Mouse (Mus musculus) liver, embryonic 15.5 days (tissue): Measurements from ENCODE around the gene Col9a3. TPM values are rescaled to one million over a fixed set of nuclear protein-coding genes. Genes with fewer than 3 reads are reported as not detected.

ENCODE experiments used
- ATAC-seq: fragments of 200-750 bp; cut with Nextera tagmentation; 2 replicates; pipeline ENCODE4 v1.8.0; 2017; ENCODE audit warnings: moderate number of reproducible peaks, mild to moderate bottlenecking, moderate library complexity; ENCODE audit not compliant: insufficient read depth
- H3K27ac ChIP-seq: fragments of 300-500 bp; sonication (generic); replicated peaks from 2 replicates; pipeline ENCODE4 v1.5.1; 2015; ENCODE audit warnings: mild to moderate bottlenecking, inconsistent platforms
- H3K27me3 ChIP-seq: fragments of 300-500 bp; sonication (generic); 2 replicates; pipeline ENCODE4 v1.6.1; 2015; ENCODE audit warnings: mild to moderate bottlenecking, inconsistent platforms
- H3K36me3 ChIP-seq: fragments of 300-500 bp; sonication (generic); replicated peaks from 2 replicates; pipeline ENCODE4 v1.6.1; 2015; ENCODE audit warnings: moderate library complexity, mild to moderate bottlenecking, inconsistent platforms
- H3K4me1 ChIP-seq: fragments of 300-500 bp; sonication (generic); replicated peaks from 2 replicates; pipeline ENCODE4 v1.6.1; 2015; ENCODE audit warnings: inconsistent platforms
- H3K4me2 ChIP-seq: fragments of 300-500 bp; sonication (generic); 2 replicates; pipeline ENCODE4 v1.6.1; 2015; ENCODE audit warnings: moderate library complexity, mild to moderate bottlenecking, inconsistent platforms
- H3K4me3 ChIP-seq: fragments of 300-500 bp; sonication (generic); replicated peaks from 2 replicates; pipeline ENCODE4 v1.5.1; 2015; ENCODE audit warnings: mild to moderate bottlenecking, inconsistent platforms
- H3K9ac ChIP-seq: fragments of 300-500 bp; sonication (generic); 2 replicates; pipeline ENCODE4 v1.6.1; 2015; ENCODE audit warnings: moderate library complexity, mild to moderate bottlenecking, inconsistent platforms
- H3K9me3 ChIP-seq: fragments of 300-500 bp; sonication (generic); replicated peaks from 2 replicates; pipeline ENCODE4 v1.6.1; 2016; ENCODE audit warnings: inconsistent platforms
- WGBS: fragments of 180-500 bp; shearing (Covaris S2); methylation state at CpG from one replicate; pipeline ENCODE4 v1.1.7; 2015; ENCODE audit warnings: mixed read lengths; ENCODE audit not compliant: insufficient replicate concordance; 5-methylcytosine and 5-hydroxymethylcytosine counted together
- polyA plus RNA-seq: library from polyadenylated mRNA; unstranded; fragments of >200 nt; fragmentation: Nextera tagmentation; extraction: Ambion mirVana; gene quantifications from 2 replicates; pipeline ENCODE4 v1.2.1, GENCODE M21; 2015

The Col9a3 gene
- polyA plus RNA-seq: 1.4 and 3.5 TPM in 2 replicates

GRCm38 (mm10) chr2:180597490-180597889 is at the start of gene Col9a3:
Gene Col9a3, plus strand, starts transcription at chr2:180597790.
- Histone ChIP-seq H3K4me1 (no peaks in the 10 kb centered on the region), H3K4me2 (peak within 1 kb of the TSS; percentile 13; the same call in 1 of the 2 replicates), H3K9me3 (no peaks in the 10 kb centered on the region), H3K9ac (no peak within 1 kb of the TSS), H3K27ac (no peak within 1 kb of the TSS), H3K4me3 (no peak within 1 kb of the TSS), H3K27me3 (peaks cover 34% of the 10 kb centered on the region), H3K36me3 (peaks cover 32% of the 10 kb centered on the region)
- 36% methylated on average over 4 of the region's 4 CpGs for WGBS
- no peak for ATAC-seq

DNA sequence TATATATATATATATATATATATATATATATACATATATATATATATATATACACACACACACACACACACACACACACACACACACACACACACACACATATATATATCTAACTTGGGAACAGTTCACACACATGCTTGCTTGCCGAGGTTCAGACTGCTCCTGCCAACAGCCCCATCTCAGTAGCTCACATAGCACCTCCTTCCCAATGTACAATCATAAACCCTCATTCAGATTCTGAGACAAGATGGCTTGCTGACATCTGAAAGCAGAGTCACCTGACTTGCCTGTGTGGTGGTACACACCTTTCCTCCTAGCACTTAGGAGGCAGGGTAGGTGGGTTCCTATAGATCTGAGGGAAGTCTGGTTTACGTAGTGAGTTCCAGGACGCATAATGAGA is 45.2 kb upstream of the Col9a3 start:
- ATAC-seq: no peak
- H3K4me3 ChIP-seq: no peak overlapping the region
- no peak overlapping the region for H3K9ac ChIP-seq
- H3K27ac ChIP-seq: no peak overlapping the region
- H3K27me3 ChIP-seq: no peaks in the 10 kb centered on the region
- no peaks in the 10 kb centered on the region for H3K9me3 ChIP-seq
- 67% methylated on average over 3 of the region's 3 CpGs for WGBS
- H3K4me1 ChIP-seq: no peaks in the 10 kb centered on the region
- H3K36me3 ChIP-seq: no peaks in the 10 kb centered on the region
- no peak overlapping the region for H3K4me2 ChIP-seq

GRCm38 (mm10) chr2:180555219-180555618 is 42.4 kb upstream of the Col9a3 start:
- Histone ChIP-seq H3K27ac (no peak overlapping the region), H3K36me3 (no peaks in the 10 kb centered on the region), H3K9ac (no peak overlapping the region), H3K27me3 (no peaks in the 10 kb centered on the region), H3K9me3 (no peaks in the 10 kb centered on the region), H3K4me3 (no peak overlapping the region), H3K4me2 (no peak overlapping the region), H3K4me1 (no peaks in the 10 kb centered on the region)
- 44% methylated on average over 3 of the region's 3 CpGs for WGBS
- no peak for ATAC-seq

GRCm38 (mm10) chr2:180556470-180556869 is 41.1 kb upstream of the Col9a3 start:
- no peak for ATAC-seq
- H3K4me2 ChIP-seq: no peak overlapping the region
- H3K9ac ChIP-seq: no peak overlapping the region
- no peak overlapping the region for H3K27ac ChIP-seq
- no peaks in the 10 kb centered on the region for H3K36me3 ChIP-seq
- H3K9me3 ChIP-seq: no peaks in the 10 kb centered on the region
- H3K4me1 ChIP-seq: no peaks in the 10 kb centered on the region
- H3K4me3 ChIP-seq: no peak overlapping the region
- H3K27me3 ChIP-seq: no peaks in the 10 kb centered on the region
- 29% methylated on average over 3 of the region's 3 CpGs for WGBS

DNA sequence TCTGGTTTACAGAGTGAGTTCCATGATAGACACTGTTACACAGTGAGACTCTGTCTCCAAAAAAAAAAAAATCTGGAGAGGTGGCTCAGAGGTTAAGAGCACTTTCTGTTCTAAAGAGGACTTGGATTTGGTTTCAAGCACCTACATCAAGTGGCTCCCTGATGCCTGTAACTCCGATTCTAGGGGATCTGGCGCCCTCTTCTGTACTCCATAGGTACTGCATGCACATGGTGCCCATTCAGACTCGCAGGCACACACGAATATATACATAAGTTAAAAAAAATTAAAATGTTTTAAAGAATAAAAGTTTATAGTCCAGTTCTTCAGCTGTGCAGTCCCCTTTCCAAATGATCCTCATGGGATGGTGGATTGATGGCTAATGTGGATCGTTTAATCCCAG is 37.3 kb upstream of the Col9a3 start:
- H3K27me3 ChIP-seq: no peaks in the 10 kb centered on the region
- no peaks in the 10 kb centered on the region for H3K36me3 ChIP-seq
- H3K9ac ChIP-seq: no peak overlapping the region
- no peak overlapping the region for H3K27ac ChIP-seq
- ATAC-seq: no peak
- WGBS: 39% methylated on average over 5 of the region's 5 CpGs
- no peak overlapping the region for H3K4me3 ChIP-seq
- H3K4me1 ChIP-seq: no peaks in the 10 kb centered on the region
- no peak overlapping the region for H3K4me2 ChIP-seq
- no peaks in the 10 kb centered on the region for H3K9me3 ChIP-seq

DNA sequence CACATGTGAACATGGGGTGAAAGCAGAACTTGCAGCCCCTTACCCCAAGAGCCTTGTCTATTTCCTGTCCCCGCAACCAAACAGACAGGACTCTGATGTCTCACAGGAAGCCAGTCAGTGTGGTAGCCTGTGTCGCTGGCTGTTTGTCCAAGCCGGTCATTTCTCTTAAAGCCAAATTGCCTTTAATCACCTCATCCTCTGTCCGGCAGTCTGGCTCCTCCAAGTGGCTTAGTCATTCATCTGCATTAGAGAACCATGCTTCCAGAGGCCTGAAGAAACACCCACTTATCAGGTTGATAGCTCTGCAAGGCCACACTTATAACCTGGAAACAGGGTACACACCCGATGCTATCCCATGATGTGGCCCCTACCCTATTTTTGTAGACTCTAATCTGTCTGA is 35.4 kb upstream of the Col9a3 start:
- H3K36me3 ChIP-seq: no peaks in the 10 kb centered on the region
- no peak overlapping the region for H3K4me3 ChIP-seq
- H3K9ac ChIP-seq: no peak overlapping the region
- WGBS: 35% methylated on average over 5 of the region's 5 CpGs
- ATAC-seq: no peak
- H3K27ac ChIP-seq: no peak overlapping the region
- no peaks in the 10 kb centered on the region for H3K4me1 ChIP-seq
- H3K9me3 ChIP-seq: no peaks in the 10 kb centered on the region
- H3K4me2 ChIP-seq: no peak overlapping the region
- no peaks in the 10 kb centered on the region for H3K27me3 ChIP-seq

- WGBS: 54% methylated on average over 6 of the region's 6 CpGs
- Histone ChIP-seq H3K9ac (no peak overlapping the region), H3K4me3 (no peak overlapping the region), H3K4me1 (no peaks in the 10 kb centered on the region), H3K9me3 (no peaks in the 10 kb centered on the region), H3K36me3 (no peaks in the 10 kb centered on the region), H3K27me3 (no peaks in the 10 kb centered on the region), H3K27ac (no peak overlapping the region), H3K4me2 (no peak overlapping the region)
- ATAC-seq: no peak
These were observed 34.3 kb upstream of the Col9a3 start for GRCm38 (mm10) chr2:180563296-180563695.

DNA sequence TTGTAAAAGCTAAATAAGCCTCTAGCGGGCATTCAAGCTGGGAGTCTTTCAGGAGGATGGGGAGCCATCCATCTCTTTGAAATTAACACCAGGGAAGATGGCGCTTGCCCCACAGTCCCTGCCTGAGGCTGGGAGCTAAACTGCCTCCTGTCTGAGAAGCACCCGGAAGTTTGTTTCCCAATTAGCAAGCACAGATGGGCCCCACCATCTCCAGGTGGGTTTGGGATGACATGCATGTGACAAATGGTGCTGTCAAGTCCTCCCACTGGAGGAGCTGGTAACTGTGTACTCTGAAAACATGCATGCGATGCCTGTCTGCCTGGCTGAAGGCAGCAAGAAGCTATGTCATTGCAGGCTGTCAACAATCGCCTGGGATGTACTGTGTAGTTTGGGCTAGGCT is 33.7 kb upstream of the Col9a3 start:
- no peak for ATAC-seq
- no peak overlapping the region for H3K4me3 ChIP-seq
- H3K27ac ChIP-seq: no peak overlapping the region
- no peak overlapping the region for H3K4me2 ChIP-seq
- no peaks in the 10 kb centered on the region for H3K27me3 ChIP-seq
- H3K4me1 ChIP-seq: no peaks in the 10 kb centered on the region; the same call in 1 of the 2 replicates
- no peaks in the 10 kb centered on the region for H3K9me3 ChIP-seq
- WGBS: 46% methylated on average over 5 of the region's 5 CpGs
- H3K36me3 ChIP-seq: no peaks in the 10 kb centered on the region
- no peak overlapping the region for H3K9ac ChIP-seq

DNA sequence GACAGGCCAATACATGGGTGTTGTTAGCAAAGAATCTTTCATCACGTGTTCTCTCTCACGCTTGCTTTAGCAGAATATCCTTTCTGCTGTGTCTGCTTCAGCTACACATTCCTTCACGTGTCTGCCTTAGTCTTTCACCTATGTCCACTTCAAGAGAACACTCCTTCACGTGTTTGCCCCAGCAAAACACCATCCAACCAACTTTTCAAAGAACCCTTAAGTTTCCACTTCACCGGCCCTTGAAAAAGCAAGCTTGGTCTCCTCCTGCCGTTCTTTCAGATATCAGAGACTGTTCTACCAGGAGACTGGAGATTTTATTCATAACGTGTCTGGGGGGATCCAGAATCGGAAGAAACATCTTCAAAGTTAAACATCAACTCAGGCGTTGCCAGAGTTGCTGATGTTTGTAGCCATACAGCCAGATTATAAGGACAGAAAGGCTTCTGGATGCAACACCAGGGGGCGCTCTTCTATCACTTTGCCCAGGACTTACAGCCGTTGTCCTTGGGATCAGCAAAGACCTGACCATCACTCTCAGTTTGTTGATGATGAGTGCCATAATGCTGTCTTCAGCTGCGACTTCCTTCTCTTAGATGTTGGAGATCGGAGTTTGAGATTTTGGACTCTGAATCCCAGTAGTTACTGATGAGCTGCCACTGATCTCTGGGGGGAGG is 31.2 kb upstream of the Col9a3 start:
- Histone ChIP-seq H3K9me3 (no peaks in the 10 kb centered on the region), H3K27ac (no peak overlapping the region), H3K4me1 (no peaks in the 10 kb centered on the region; the same call in 1 of the 2 replicates), H3K27me3 (no peaks in the 10 kb centered on the region), H3K4me2 (no peak overlapping the region), H3K4me3 (no peak overlapping the region), H3K36me3 (no peaks in the 10 kb centered on the region), H3K9ac (no peak overlapping the region)
- ATAC-seq: no peak
- WGBS: 29% methylated on average over 13 of the region's 13 CpGs

DNA sequence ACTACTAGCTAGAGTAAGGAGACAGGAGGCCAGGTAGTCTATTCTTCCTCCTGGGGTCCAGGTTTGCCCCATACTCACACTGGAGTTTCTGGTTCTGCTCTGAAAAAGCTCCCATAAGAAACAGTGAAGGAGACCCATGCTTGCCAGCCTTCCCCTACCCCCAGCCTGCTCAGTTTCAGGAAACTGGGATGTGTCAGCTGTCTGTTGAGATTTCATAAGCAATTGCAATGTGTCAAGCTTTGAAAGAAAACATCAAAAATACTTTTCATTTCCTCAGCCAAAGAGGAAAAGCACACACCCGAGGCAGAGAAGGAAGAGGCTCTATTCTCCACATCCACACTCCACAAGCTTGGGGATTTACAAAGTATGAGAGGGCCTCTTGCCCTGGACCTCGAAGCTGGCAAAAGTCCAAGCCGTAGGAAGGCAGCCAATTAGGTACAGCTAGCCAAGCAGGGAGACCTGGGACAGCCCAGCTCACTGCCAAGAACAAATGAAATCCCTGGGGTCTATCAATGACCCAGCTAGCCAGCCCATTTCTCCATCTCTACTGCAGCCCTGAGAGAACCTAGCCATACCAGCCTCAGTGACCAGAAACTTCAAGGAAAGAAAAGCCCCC is 28.5 kb upstream of the Col9a3 start:
- no peak overlapping the region for H3K27ac ChIP-seq
- no peaks in the 10 kb centered on the region for H3K27me3 ChIP-seq
- H3K36me3 ChIP-seq: no peaks in the 10 kb centered on the region
- no peaks in the 10 kb centered on the region; the same call in 1 of the 2 replicates for H3K4me1 ChIP-seq
- no peak overlapping the region for H3K4me3 ChIP-seq
- no peak for ATAC-seq
- no peak overlapping the region for H3K9ac ChIP-seq
- H3K4me2 ChIP-seq: no peak overlapping the region
- H3K9me3 ChIP-seq: no peaks in the 10 kb centered on the region
- 20% methylated on average over 3 of the region's 3 CpGs for WGBS

GRCm38 (mm10) chr2:180576482-180576881 is 21.1 kb upstream of the Col9a3 start:
- no peaks in the 10 kb centered on the region; the same call in 1 of the 2 replicates for H3K4me1 ChIP-seq
- H3K4me3 ChIP-seq: no peak overlapping the region
- H3K36me3 ChIP-seq: no peaks in the 10 kb centered on the region
- no peak overlapping the region for H3K27ac ChIP-seq
- peak; percentile 32; the same call in 1 of the 2 replicates for ATAC-seq
- 38% methylated on average over 4 of the region's 4 CpGs for WGBS
- H3K4me2 ChIP-seq: no peak overlapping the region
- H3K9ac ChIP-seq: no peak overlapping the region
- no peaks in the 10 kb centered on the region for H3K9me3 ChIP-seq
- H3K27me3 ChIP-seq: peaks cover 6% of the 10 kb centered on the region; the same call in 1 of the 2 replicates
